Mouse (Mus musculus) lung, embryonic 16.5 days (tissue): ENCODE results near the gene Ccl26. TPM values are rescaled to one million over a fixed set of nuclear protein-coding genes. Genes with fewer than 3 reads are reported as not detected.

Experiments
- polyA plus RNA-seq: library from polyadenylated mRNA; unstranded; fragments of >200 nt; fragmentation: Nextera tagmentation; extraction: Ambion mirVana; gene quantifications from 2 replicates; pipeline ENCODE4 v1.2.1, GENCODE M21; 2015

The Ccl26 gene
- polyA plus RNA-seq, 1 experiment from 2014 or later = not detected

Other genes starting within 250 kb of the Ccl26 start
- not detected in 2 replicates for gene Fkbp6, start 213.5 kb downstream of the Ccl26 start, polyA plus RNA-seq
- gene Trim50, start 210.3 kb downstream of the Ccl26 start, polyA plus RNA-seq = not detected in 2 replicates
- 32.1 and 34.3 TPM in 2 replicates for gene Nsun5, start 193.6 kb downstream of the Ccl26 start, polyA plus RNA-seq
- 9.4 and 9.7 TPM in 2 replicates for gene Pom121, start 169.0 kb downstream of the Ccl26 start, polyA plus RNA-seq
- 33.7 and 35.1 TPM in 2 replicates for gene Hip1, start 18.4 kb downstream of the Ccl26 start, polyA plus RNA-seq
- gene Ccl24, start 9.5 kb upstream of the Ccl26 start, polyA plus RNA-seq = 2.9 and 5.5 TPM in 2 replicates
- gene Rhbdd2, start 69.0 kb upstream of the Ccl26 start, polyA plus RNA-seq = 30.8 and 33.1 TPM in 2 replicates
- 77.4 and 83.5 TPM in 2 replicates for gene Por, start 106.5 kb upstream of the Ccl26 start, polyA plus RNA-seq
- 37.9 and 38.8 TPM in 2 replicates for gene Tmem120a, start 180.9 kb upstream of the Ccl26 start, polyA plus RNA-seq
- 0.84 and 1.2 TPM in 2 replicates for gene Styxl1, start 214.8 kb upstream of the Ccl26 start, polyA plus RNA-seq
- 433 and 434 TPM in 2 replicates for gene Mdh2, start 214.9 kb upstream of the Ccl26 start, polyA plus RNA-seq
- 0.35 and 0.57 TPM in 2 replicates for gene Srrm3, start 243.3 kb upstream of the Ccl26 start, polyA plus RNA-seq